Mouse (Mus musculus): ENCODE data around the gene Fgf5.

- TF ChIP-seq CTCF (IDR thresholded peaks at IDR 0.05; ENCODE audit: low read depth) (no peak), EP300 (IDR thresholded peaks at IDR 0.05; ENCODE audit: low read depth) (no peak)
Observed at GRCm38 (mm10) chr5:98253838-98254821, at the start of gene Fgf5.

Measured in liver, embryonic 14.5 days (tissue).